Mouse (Mus musculus) embryonic facial prominence, embryonic 11.5 days (tissue): ENCODE measurements around the gene Slc22a1. TPM values are rescaled to one million over a fixed set of nuclear protein-coding genes. Genes with fewer than 3 reads are reported as not detected.

Experiments
- ATAC-seq: fragments of 200-750 bp; cut with Nextera tagmentation; replicated peaks from 2 replicates; pipeline ENCODE4 v1.8.0; 2017; ENCODE audit warnings: low read depth; ENCODE audit not compliant: insufficient number of reproducible peaks, low FRiP score, low TSS enrichment
- DNase-seq: peaks from one replicate; pipeline ENCODE4 v3.0.0-alpha.2; 2015; ENCODE audit warnings: low spot score
- H3K27ac ChIP-seq: fragments of 300-500 bp; sonication (generic); replicated peaks from 2 replicates; pipeline ENCODE4 v1.5.1; 2014; ENCODE audit warnings: mild to moderate bottlenecking, low read depth, low read length, control low read depth
- H3K27me3 ChIP-seq: fragments of 300-500 bp; sonication (generic); 2 replicates; pipeline ENCODE4 v1.6.1; 2014; ENCODE audit warnings: mild to moderate bottlenecking, low read length, moderate library complexity, mixed read lengths; ENCODE audit not compliant: control insufficient read depth, insufficient read depth
- H3K36me3 ChIP-seq: fragments of 300-500 bp; sonication (generic); replicated peaks from 2 replicates; pipeline ENCODE4 v1.6.1; 2014; ENCODE audit warnings: low read depth, mild to moderate bottlenecking, low read length, moderate library complexity, mixed read lengths; ENCODE audit not compliant: control insufficient read depth, insufficient read depth
- H3K4me1 ChIP-seq: fragments of 300-500 bp; sonication (generic); 2 replicates; pipeline ENCODE4 v1.6.1; 2014; ENCODE audit warnings: low read length, mixed read lengths; ENCODE audit not compliant: control insufficient read depth, insufficient read depth
- H3K4me2 ChIP-seq: fragments of 300-500 bp; sonication (generic); 2 replicates; pipeline ENCODE4 v1.6.1; 2014; ENCODE audit warnings: low read depth, mild to moderate bottlenecking, control low read depth, low read length, moderate library complexity
- H3K4me3 ChIP-seq: fragments of 300-500 bp; sonication (generic); 2 replicates; pipeline ENCODE4 v1.5.1; 2014; ENCODE audit warnings: low read depth, low read length, control low read depth
- H3K9ac ChIP-seq: fragments of 300-500 bp; sonication (generic); replicated peaks from 2 replicates; pipeline ENCODE4 v1.6.1; 2014; ENCODE audit warnings: mild to moderate bottlenecking, control low read depth, low read length
- H3K9me3 ChIP-seq: fragments of 300-500 bp; sonication (generic); replicated peaks from 2 replicates; pipeline ENCODE4 v1.6.1; 2016; ENCODE audit warnings: mild to moderate bottlenecking, low read length, inconsistent platforms, mixed read lengths; ENCODE audit not compliant: control insufficient read depth
- WGBS: fragments of 180-500 bp; shearing (Covaris S2); extraction: QIAGEN DNeasy Blood & Tissue Kit; methylation state at CpG from one replicate; pipeline ENCODE4 v1.1.7; 2014; 5-methylcytosine and 5-hydroxymethylcytosine counted together
- polyA plus RNA-seq: library from polyadenylated mRNA; unstranded; fragments of >200 nt; fragmentation: Nextera tagmentation; extraction: Ambion mirVana; gene quantifications from 2 replicates; pipeline ENCODE4 v1.2.1, GENCODE M21; 2014

Gene Slc22a1
- polyA plus RNA-seq, 1 experiment from 2014 or later = not detected

DNA sequence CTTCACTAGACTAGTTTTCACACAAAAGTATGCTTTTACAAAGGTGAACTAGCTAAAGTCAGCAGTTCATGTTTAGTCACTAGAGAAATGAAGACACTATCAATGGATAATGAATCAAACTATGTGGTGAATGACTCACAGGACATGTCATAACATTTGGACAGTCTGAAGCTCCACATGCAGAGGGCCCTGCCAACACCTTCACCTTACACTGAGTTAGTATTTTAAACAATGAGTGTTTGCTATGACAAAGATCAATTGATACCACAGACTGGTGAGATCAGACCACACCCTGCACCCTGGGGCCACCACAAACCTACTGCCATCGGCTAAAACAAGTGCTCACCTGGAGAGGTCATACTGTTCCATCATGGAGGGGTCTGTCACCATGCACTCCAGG is 39.4 kb upstream of the Slc22a1 start:
- H3K9ac ChIP-seq = no peak overlapping the region
- ATAC-seq = no peak
- no peak for DNase-seq
- no peaks in the 10 kb centered on the region for H3K27me3 ChIP-seq
- WGBS = 81% methylated on average over 1 of the region's 1 CpGs
- H3K9me3 ChIP-seq = no peaks in the 10 kb centered on the region
- H3K4me3 ChIP-seq = no peak overlapping the region
- H3K27ac ChIP-seq = no peak overlapping the region
- peaks cover 7% of the 10 kb centered on the region; the same call in 1 of the 2 replicates for H3K36me3 ChIP-seq
- no peak overlapping the region for H3K4me2 ChIP-seq
- H3K4me1 ChIP-seq = no peaks in the 10 kb centered on the region

DNA sequence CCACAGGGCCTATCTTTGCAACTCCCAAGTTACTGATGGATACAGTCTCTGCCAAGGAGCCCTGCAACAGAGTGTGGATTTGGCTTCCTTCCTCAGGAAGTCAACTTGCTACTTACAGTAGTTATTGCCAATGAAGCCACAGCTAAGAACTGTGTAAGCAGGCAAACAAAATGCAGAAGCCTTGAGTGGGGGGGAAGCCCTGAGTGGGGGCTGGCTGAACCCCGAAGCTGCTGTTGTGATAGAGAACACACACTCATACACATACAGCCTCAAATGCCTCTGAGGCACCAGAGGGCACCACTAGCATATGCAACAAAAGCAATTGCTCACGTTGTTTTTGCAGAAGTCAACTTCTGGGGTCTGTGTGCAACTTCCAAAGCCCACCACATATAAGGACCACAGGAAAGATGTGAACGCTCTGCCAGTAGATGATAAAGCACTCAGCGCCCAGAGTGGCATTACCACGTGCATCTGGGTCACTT is 38.5 kb upstream of the Slc22a1 start:
- Histone ChIP-seq H3K4me1 (no peaks in the 10 kb centered on the region), H3K9ac (no peak overlapping the region), H3K4me3 (no peak overlapping the region), H3K27ac (no peak overlapping the region), H3K27me3 (no peaks in the 10 kb centered on the region), H3K4me2 (no peak overlapping the region), H3K9me3 (no peaks in the 10 kb centered on the region), H3K36me3 (peaks cover 7% of the 10 kb centered on the region; the same call in 1 of the 2 replicates)
- no peak for DNase-seq
- WGBS = 86% methylated on average over 5 of the region's 5 CpGs
- no peak for ATAC-seq

DNA sequence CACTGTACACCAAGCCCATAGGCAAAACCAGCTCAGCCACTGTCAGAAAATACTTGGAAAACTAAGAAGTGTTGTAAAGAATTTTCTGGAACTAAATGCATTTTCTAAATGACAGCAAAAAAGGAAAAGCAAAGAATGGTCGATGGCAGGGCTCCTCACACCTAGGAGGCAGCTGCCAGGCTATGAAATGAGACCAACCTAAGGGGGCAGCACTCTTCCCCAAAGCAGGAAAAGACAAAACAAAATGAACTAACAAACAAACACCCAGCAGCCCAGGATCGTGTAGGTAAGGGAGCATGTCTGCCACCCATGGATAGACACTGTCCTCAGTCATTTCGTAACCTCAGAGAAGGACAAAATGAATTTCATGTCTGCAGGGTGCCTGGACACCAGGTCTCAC is 37.4 kb upstream of the Slc22a1 start:
- no peak overlapping the region for H3K9ac ChIP-seq
- H3K36me3 ChIP-seq = peaks cover 5% of the 10 kb centered on the region; the same call in 1 of the 2 replicates
- no peaks in the 10 kb centered on the region for H3K4me1 ChIP-seq
- DNase-seq (no peak), ATAC-seq (no peak)
- no peak overlapping the region for H3K27ac ChIP-seq
- H3K9me3 ChIP-seq = no peaks in the 10 kb centered on the region
- no peak overlapping the region for H3K4me2 ChIP-seq
- 78% methylated on average over 3 of the region's 3 CpGs for WGBS
- no peaks in the 10 kb centered on the region for H3K27me3 ChIP-seq
- no peak overlapping the region for H3K4me3 ChIP-seq

DNA sequence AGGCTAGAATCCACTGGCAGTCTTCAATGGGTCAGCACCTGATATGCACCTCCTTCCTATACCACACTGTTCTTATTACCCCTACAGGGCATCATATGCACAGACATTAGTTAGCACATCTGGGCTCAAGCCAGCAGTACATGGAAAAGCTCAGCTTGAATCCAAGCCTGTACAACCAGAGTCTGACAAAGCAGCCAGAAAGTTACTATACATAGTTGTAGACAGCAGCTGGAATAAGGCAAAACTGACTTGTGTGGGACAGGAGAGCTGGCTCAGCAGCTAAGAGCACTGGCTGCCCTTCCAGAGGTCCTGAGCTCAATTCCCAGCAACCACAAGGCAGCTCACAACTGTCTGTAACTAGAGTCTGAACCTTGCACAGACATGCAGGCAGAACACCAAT is 36.6 kb upstream of the Slc22a1 start:
- no peak for ATAC-seq
- no peaks in the 10 kb centered on the region for H3K27me3 ChIP-seq
- peaks cover 5% of the 10 kb centered on the region; the same call in 1 of the 2 replicates for H3K36me3 ChIP-seq

DNA sequence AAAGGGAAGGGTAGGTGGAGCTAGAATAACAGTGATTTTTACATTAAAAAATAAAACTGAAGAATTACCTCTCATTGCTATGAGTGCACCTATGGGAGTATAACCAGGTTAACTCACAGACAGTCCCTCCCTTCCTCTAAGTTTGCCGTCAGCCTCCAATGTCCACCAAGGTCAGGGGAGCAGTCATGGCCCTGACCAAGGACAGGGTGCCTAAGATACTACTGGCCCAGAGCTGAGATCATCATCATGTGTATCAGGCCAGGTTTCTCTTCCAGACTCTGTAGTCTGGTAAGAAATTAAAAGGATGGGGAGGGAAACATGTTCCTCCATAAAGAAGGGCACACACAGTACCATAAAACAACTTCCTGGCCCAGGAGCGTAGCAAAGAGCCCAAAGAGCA is 35.3 kb upstream of the Slc22a1 start:
- Histone ChIP-seq H3K27ac (no peak overlapping the region), H3K4me2 (no peak overlapping the region), H3K36me3 (peaks cover 5% of the 10 kb centered on the region; the same call in 1 of the 2 replicates), H3K9ac (no peak overlapping the region), H3K9me3 (no peaks in the 10 kb centered on the region), H3K4me1 (no peaks in the 10 kb centered on the region), H3K4me3 (no peak overlapping the region), H3K27me3 (no peaks in the 10 kb centered on the region)
- 88% methylated on average over 2 of the region's 2 CpGs for WGBS
- ATAC-seq (no peak), DNase-seq (no peak)

More for the DNA sequence above, 36.6 kb upstream of the Slc22a1 start:
- no peak overlapping the region for H3K9ac ChIP-seq
- no peak for DNase-seq
- no peaks in the 10 kb centered on the region for H3K9me3 ChIP-seq
- H3K27ac ChIP-seq = no peak overlapping the region
- no peaks in the 10 kb centered on the region for H3K4me1 ChIP-seq
- no peak overlapping the region for H3K4me3 ChIP-seq
- H3K4me2 ChIP-seq = no peak overlapping the region

DNA sequence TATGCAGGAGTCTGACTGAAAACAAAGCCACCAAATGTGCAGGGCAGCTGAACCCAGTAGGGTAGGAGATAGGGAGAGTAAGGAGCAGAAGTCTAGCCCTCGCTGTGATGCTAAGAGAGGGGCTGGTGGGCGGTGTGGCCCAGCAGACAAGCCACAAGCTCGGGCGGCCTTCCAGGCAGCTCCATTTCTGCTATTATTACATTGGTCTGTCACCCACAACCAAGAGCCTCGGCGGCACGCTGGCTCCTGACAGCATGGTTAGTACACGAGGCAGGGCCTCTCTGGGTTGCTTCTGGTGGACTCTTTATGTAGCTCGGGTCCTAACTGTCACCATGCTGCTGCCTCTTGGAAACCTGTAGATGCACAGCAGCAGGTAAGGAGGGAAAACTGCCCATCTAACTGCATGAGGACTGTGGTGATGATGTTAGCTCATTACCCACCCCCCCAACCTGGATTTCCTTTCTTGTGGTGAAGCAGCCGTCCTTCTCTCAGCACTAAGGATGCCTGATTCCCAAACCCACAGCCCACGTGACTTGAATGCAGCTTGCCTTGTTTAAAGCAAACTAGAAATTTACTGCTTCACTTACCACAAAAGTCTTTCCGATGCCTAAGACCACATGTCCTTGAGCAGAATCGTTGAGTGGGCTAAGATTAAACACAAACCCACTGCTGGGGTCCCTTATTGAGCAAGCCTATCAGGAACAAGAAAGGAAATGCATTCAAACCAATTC is 34.6 kb upstream of the Slc22a1 start:
- Histone ChIP-seq H3K9me3 (no peaks in the 10 kb centered on the region), H3K27ac (no peak overlapping the region), H3K4me3 (no peak overlapping the region), H3K9ac (no peak overlapping the region), H3K4me1 (no peaks in the 10 kb centered on the region), H3K4me2 (no peak overlapping the region), H3K27me3 (no peaks in the 10 kb centered on the region), H3K36me3 (peaks cover 5% of the 10 kb centered on the region; the same call in 1 of the 2 replicates)
- ATAC-seq (no peak), DNase-seq (no peak)
- WGBS = 89% methylated on average over 13 of the region's 13 CpGs

DNA sequence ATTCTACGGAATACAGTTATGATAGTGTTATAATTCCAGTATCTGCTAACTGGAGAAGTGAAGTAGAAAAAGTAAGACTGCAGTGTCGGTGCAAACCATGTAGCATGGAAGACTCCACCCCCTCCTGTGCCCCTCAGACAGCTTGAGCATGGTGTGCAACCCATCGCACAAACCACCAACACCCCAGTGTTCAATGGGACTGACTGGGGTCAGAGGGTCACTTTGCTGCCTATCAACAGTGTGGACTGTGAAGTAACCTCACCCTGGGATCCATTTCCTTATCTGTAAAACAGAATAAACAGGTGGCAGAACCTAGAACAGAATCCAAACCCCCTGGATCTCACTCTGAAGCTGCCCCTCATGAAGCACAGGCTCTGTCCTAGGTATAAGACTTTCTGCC is 32.8 kb upstream of the Slc22a1 start:
- no peak for ATAC-seq
- no peaks in the 10 kb centered on the region for H3K9me3 ChIP-seq
- peaks cover 9% of the 10 kb centered on the region; the same call in 1 of the 2 replicates for H3K36me3 ChIP-seq
- no peak overlapping the region for H3K4me3 ChIP-seq
- no peak overlapping the region for H3K9ac ChIP-seq
- WGBS = 91% methylated on average over 3 of the region's 3 CpGs
- H3K4me2 ChIP-seq = no peak overlapping the region
- no peaks in the 10 kb centered on the region for H3K4me1 ChIP-seq
- no peak overlapping the region for H3K27ac ChIP-seq
- DNase-seq = no peak
- H3K27me3 ChIP-seq = no peaks in the 10 kb centered on the region

DNA sequence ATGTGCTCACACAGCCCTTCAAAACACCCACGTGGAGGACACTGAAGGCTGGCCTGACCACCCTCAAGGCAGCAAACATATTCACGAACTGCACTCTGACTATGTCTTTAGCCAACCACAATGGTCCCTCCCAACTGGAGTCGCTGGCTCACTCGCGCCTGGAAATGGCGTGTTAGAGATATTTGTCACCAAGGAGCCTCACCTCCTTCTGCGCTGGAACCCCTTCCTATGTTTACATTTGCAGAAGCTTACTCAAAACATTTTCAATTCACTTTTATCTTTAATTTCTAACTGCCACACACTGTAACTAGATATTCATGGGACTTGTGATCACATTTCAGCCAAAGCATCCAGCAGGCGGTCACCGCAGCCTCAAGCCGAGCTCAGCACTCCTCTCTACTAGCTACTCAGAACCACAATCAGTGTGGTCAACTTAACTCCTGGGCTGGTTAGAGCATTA is 31.0 kb upstream of the Slc22a1 start:
- Histone ChIP-seq H3K9me3 (no peaks in the 10 kb centered on the region), H3K27me3 (no peaks in the 10 kb centered on the region), H3K36me3 (peaks cover 9% of the 10 kb centered on the region; the same call in 1 of the 2 replicates), H3K4me1 (no peaks in the 10 kb centered on the region), H3K27ac (no peak overlapping the region), H3K9ac (no peak overlapping the region), H3K4me2 (no peak overlapping the region), H3K4me3 (no peak overlapping the region)
- 80% methylated on average over 10 of the region's 10 CpGs for WGBS
- no peak for ATAC-seq
- DNase-seq = no peak
